Mouse (Mus musculus) bone marrow, adult 2 months (tissue): ENCODE data around the gene Erp27.

Experiments
- CTCF ChIP-seq: fragments of 200-500 bp; IDR thresholded peaks from 2 replicates; pipeline ENCODE4 v1.5.1; 2011; ENCODE audit warnings: low read length, control low read depth; ENCODE audit not compliant: control insufficient read depth, insufficient read depth
- POLR2A ChIP-seq: fragments of 200-500 bp; IDR thresholded peaks from 2 replicates; pipeline ENCODE4 v1.6.1; 2011; ENCODE audit warnings: low read depth, mild to moderate bottlenecking, control low read depth, low read length, borderline replicate concordance; ENCODE audit not compliant: control insufficient read depth

DNA sequence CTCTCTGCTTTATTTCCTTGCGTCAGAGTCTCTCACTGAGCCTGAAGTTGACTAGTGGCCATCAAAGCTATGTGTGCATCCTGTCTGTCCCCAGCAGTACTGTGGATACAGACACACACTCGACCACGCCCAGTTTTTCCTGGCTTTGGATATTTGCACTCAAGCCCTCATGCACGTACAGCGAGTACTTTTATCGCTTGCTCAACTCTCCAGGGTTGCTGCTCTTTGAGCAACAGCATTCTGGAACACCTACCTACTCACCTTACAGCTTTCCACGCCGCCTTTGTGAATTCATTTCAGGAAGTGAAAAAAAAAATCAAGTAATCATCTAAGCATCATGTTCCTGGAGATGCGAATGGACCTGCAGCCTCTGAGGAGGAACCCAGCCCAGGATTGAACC, 30.9 kb upstream of the Erp27 start:
- TF ChIP-seq CTCF (no peak), POLR2A (no peak)
